Mouse (Mus musculus) adrenal gland, adult 2 months (tissue): ENCODE measurements around the gene Hoxb9. TPM values are rescaled to one million over a fixed set of nuclear protein-coding genes. Genes with fewer than 3 reads are reported as not detected.

Experiments used
- DNase-seq: peaks from one replicate; pipeline ENCODE4 v3.0.0; 2021
- polyA plus RNA-seq: library from polyadenylated mRNA; depleted of rRNA; stranded (reverse); fragments of >200 nt; gene quantifications from 2 replicates; pipeline ENCODE4 v1.2.3, GENCODE M21; 2012
- total RNA-seq, 2 experiments: library from RNA; stranded (reverse); gene quantifications; 2 replicates each; pipeline ENCODE4 v1.2.3; 2021

Hoxb9 gene
- total and polyA plus RNA-seq, 3 experiments: 180 to 377 (median 183) TPM

DNA sequence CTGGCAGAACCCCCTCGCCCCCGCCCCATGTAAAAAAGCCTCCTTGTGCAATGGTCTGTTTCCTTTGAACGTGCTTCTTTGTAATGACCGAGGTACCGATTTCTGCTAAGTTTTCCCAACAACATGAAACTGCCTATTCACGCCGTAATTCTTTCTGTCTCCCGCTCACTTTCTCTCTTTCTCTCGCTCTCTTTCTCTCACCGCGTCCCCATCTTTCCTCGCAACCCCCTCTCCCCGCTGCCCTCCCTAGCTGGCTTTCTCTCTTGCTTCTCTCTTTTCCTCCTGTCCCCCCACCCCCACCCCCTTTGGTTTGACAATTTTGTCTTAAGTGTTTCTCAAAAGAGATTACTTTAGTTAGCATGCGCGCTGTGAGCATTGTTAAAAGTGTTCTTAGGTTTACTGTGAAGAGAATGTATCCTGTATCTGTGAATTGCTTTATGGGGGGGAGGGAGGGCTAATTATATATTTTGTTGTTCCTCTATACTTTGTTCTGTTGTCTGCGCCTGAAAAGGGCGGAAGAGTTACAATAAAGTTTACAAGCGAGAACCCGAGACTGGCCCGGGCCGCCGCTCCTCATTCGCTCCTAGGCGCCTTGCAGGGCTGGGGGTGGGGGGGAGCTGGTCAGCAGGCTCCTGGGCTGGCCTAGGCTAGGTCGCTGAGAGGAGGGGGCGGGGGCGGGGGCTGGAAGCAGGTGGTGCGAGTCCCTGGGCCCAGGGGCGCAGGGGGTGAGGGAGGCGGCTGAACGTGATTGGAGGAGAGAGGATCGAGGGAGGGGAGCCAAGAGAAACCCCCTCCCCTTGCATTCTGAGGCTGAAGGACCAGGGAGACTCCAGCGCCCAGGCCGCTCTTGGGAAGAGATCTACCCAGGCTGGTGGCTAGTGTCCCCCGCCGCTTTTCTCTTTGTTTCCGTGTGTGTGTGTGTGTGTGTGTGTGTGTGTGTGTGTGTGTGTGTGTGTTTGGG lies 13.8 kb downstream of the Hoxb9 start:
- DNase-seq: peak; percentile 90

DNA sequence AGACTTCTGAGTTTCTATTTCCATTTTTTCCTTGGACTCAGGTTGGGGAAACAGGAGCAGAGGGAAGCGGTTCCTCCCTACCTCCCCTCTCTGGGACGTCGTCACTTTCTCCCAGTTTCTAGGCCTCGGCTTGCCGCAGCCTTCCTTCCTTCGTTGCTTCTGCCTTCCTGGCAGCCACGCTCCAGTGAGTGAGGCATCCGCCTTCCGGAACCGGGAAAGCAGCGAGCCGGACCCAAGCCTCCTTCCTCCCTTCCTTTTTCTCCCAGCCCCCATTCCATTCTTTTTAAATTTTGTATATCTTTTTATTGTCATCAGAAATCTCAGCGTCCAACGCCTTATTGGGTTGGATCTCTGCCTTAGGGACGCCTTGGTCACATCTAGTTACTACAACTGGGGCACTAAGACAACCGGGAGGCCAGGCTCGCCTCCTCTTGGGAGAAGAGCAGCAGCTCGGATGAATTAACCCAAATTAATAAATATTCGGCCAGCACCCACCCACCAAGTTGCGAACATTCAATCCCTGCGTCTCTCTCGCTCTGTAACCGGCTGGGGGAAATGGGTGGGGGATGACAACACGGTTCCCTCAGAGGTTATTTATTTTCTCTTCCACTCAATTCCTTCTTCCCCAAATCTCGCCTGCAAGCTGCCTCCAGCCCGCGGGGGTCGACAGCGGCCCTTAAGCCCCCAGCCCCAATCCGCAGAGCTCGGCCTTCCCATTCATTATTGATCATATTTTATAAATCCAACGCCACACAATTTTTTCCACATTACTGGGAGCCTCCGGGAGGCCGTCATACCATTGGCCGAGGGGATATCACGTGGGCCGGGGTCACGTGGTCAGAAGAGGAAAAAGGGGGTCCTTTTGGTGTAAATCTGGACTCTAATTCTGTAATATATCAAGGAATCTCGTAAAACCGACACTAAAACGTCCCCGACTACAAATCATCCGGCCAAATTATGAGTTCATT lies 14.8 kb downstream of the Hoxb9 start, which contains the start of gene Hoxb7:
TSS of gene Hoxb7 (plus strand) at position 853 of the 968 bp plus-strand sequence.
- DNase-seq: peak; percentile 93

DNA sequence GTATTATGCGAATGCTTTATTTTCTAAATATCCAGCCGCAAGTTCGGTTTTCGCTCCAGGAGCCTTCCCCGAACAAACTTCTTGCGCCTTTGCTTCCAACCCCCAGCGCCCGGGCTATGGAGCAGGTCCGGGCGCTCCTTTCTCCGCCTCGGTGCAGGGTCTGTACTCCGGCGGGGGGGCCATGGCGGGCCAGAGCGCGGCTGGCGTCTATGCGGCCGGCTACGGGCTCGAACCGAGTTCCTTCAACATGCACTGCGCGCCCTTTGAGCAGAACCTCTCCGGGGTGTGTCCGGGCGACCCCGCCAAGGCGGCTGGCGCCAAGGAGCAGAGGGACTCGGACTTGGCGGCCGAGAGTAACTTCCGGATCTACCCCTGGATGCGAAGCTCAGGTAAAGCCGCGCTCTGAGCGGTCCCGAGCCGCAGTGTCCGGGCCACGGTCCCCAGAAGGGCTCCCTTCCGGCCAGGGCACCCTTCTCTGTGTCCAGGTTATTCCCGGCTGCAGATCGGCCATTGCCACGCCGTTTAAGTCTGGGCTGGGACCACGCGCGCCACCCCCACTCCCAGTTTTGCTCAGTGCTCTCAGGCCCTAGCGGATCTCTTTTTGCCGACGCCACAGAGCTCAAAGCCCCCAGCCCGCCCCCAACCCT lies 15.6 kb downstream of the Hoxb9 start:
- DNase-seq: peak; percentile 81

DNA sequence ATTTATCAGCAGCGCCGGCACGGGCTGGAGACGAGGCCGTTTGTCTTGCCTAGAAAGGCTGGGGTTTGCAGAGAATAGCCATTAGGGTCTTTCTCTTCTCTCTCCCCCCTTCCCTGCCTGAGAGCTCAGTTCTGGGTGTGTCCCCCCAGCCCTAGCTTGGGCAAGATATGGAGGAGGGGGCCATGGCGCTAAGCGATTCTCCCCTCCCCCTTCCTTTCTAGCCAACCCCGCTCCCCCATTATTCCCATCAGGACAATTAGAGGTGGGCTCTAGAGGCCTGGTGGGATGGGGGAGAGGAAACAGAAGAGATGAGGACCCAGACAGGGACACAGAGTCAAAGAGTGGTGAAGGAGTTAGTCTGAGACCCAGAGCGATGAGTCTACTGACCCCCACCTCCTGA lies 16.2 kb downstream of the Hoxb9 start:
- DNase-seq: no peak

DNA sequence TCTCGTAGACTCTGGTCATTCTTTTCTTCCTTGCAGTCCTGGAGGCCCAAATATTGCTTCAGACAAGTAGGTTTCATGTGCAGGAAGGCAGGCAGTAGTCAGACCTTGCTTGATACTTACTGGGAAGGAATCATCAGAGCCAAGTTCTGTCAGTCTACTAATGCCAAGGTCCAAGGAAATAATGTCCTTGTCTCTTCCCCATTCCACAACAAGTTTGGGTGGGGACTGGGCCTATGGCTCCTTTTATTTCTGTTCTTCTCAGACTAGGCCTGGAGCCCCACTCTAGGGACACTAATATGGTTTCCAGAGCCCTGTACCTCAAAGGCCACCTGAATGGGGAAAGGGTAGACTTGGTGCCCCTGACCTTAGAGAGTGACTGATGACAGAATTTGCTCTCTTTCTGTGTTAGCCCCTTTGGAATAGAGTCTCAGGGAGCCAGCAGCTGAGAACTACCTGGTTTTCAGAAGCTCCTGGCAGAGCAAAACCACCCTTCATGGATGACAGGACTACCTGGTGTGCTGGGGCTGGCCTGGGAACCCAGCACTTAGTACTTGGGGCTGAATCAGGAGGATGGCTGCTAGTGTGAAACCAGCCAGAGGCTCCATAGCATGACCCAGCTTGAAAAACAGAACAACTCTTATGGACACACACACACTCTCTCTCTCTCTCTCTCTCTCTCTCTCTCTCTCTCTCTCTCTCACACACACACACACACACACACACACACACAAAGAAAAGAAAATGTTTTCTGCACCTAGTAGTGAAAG lies 17.4 kb downstream of the Hoxb9 start:
- peak; percentile 75 for DNase-seq

DNA sequence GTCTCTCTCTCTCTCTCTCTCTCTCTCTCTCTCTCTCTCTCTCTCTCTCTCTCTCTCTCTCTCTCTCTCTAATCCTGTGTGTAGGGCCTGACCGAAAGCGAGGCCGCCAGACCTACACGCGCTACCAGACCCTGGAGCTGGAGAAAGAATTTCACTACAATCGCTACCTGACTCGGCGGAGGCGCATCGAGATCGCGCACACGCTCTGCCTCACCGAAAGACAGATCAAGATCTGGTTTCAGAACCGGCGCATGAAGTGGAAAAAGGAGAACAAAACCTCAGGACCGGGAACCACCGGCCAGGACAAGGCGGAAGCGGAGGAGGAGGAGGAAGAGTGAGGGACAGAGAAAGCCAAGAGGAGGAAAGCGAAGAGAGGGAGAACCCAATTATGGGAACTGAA lies 18.0 kb downstream of the Hoxb9 start:
- DNase-seq: no peak

DNA sequence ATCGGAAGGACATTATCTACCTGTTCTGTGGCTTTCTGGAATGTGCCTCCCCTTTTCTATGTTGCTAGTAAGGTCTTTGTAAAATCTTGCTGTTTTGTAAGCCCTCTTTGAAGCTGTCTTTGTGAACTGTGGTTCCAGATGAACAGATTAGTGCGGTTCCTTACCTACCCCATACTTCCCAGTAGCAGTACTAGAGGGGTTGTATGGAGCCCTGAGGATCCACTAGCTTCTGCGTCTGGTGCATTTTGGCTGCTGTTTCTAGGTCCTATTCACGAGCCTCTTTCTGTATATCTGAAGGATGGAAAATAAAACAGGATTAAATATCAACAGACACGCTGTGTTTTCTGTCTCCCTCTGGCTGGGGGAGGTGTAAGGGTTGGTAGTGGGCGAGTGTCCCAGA lies 18.6 kb downstream of the Hoxb9 start:
- DNase-seq: no peak

GRCm38 (mm10) chr11:96290705-96291355 lies 19.6 kb downstream of the Hoxb9 start:
- DNase-seq: no peak

- DNase-seq: peak; percentile 91
These were observed 20.7 kb downstream of the Hoxb9 start, which contains the start of gene Hoxb6 for GRCm38 (mm10) chr11:96291681-96292564. Hoxb6 (plus strand) TSS chr11:96292476.

DNA sequence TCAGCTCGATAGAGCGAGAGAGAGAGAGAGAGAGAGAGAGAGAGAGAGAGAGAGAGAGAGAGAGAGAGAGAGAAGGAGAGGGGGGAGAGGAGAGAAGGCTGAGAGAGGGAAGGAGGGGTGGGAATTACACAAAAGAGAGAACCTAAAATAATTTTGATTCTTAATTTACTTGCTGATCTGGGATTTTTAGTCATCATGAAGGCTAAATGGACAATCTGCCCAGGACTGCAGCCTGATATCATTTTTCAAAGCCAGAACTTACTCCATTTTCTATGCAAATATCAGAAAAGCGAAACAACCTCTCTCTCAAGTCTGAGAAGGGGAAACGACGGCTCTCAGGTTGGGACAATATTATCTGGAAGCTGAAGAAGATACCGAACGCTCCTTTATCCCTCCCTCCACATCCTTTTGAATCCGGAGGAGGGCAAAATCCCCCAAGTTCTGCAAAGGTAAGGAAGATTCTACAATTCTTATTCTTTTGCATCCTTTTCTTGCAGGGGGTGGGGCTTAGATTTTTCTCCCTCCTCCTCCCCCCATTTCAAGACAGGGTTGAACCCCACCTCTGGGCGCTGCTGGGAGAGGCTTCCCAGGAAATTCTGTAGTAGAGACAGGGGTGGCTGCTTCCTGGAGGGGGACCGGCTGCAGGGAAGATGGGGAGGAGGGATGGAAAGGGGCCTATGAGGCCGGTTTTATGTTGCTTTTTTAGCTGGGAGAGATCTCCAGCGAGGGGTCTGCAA lies 21.5 kb downstream of the Hoxb9 start:
- peak; percentile 78 for DNase-seq

DNA sequence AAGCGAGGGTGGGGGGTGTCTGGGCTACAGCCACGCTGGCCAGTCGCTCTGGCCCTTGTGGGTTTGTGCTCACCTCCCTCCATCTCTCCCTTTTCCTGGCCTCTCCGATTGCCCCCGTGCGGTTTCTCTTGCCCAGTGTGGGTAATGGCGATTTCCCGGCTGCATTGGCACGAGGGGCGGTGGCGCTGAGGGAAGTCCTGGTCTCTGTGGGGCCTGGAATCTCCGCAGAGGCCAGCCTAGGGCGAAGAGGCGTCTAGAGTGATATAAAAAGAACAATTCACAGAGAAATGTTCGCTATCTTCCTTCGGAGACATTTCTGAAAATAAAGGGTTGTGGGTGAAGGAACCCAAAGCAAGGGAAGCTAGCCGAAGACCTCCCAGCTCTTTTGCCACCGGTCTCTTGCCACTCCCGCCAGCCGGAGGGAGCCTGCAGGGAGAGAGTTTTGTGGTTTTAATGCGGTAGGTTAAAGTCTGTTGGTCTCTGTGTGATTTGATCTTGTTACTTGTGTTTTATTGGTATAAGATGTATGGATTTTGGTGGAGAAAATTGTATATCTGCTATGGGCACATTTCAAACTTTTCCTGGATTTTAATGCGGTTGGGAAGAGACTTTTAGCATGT lies 22.2 kb downstream of the Hoxb9 start:
- DNase-seq: no peak

- DNase-seq: peak; percentile 92
These were observed 23.2 kb downstream of the Hoxb9 start for GRCm38 (mm10) chr11:96294245-96295091.

- DNase-seq: peak; percentile 73
These were observed 24.0 kb downstream of the Hoxb9 start for GRCm38 (mm10) chr11:96295092-96295835.

DNA sequence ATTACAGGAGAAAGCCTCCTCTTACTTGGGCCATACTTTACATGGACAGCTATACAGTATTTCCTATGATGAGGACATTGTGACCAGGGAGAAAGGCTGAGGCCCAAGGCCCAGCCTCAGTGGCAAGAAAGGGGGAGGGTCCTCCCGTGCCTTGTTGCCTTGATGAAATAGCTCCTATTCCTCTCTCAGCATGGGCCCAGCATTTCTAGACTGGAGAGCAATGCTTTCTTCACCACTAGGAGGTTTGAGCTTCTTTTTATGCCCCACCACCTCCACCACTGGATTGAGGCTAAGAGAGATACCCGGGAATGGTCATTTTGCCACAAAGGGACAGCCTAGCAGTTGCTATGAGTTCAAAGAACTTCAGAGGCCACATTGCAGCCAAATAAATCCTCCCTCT lies 25.7 kb downstream of the Hoxb9 start:
- no peak for DNase-seq

DNA sequence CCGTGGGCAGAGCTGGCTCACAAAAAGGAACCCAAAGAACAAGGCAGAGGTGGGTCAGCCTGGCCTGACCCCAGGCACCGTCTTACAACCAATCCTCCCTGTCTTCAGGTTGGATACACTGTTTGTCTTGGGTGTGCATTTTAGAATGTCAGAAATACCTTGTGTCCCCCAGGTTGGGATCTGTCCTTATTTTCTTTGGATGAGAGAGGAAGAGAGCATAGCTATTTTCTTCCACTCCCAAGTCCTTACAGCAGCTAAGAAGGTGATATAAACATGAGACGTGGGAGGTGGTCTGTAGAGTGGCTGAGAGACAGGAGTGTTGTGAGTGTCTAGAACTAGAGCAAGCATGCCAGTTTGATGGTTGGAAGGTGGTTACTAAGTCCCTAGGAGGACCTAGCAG lies 26.2 kb downstream of the Hoxb9 start:
- DNase-seq: no peak

GRCm38 (mm10) chr11:96297968-96298635 lies 26.8 kb downstream of the Hoxb9 start:
- no peak for DNase-seq
